Mouse (Mus musculus) thymus, postnatal 25 days (tissue): ENCODE data around the gene Sf3b1.

Experiments
- DNase-seq: peaks from one replicate; pipeline ENCODE4 v3.0.0; 2022

Gene Sf3b1

DNA sequence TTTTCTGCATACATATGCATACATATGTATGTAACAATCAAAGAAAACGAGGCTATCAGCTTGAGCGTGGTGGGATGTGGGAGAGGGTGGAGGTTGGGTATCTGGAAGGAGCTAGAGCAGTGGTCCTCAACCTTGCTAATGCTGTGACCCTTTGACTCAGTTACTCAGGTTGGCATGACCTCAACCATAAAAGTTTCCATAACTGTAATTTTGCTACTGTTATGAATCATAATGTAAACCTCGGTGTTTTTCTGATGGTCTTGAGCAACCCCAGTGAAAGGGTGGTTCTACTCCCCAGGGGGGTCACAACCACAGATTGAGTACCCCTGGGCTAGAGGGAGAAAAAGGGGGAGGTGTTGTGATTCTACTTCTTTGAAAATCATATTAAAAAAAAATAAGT lies 91.8 kb downstream of the Sf3b1 start:
- DNase-seq: no peak
